Mouse (Mus musculus) neural tube, embryonic 11.5 days (tissue): ENCODE measurements around the gene Chrna4. TPM values are rescaled to one million over a fixed set of nuclear protein-coding genes. Genes with fewer than 3 reads are reported as not detected.
A peak's percentile ranks its signal among the peaks of the same experiment; 100 is the strongest.

Experiments used
- ATAC-seq: fragments of 200-750 bp; cut with Nextera tagmentation; 2 replicates; pipeline ENCODE4 v1.8.0; 2017; ENCODE audit warnings: moderate number of reproducible peaks, mild to moderate bottlenecking, moderate TSS enrichment, moderate library complexity; ENCODE audit not compliant: insufficient read depth, low FRiP score, low TSS enrichment
- DNase-seq: peaks from one replicate; pipeline ENCODE4 v3.0.0-alpha.2; 2015; ENCODE audit warnings: low spot score
- H3K27ac ChIP-seq: fragments of 300-500 bp; sonication (generic); 2 replicates; pipeline ENCODE4 v1.5.1; 2014; ENCODE audit warnings: low read depth, mild to moderate bottlenecking, low read length
- H3K27me3 ChIP-seq: fragments of 300-500 bp; sonication (generic); 2 replicates; pipeline ENCODE4 v1.6.1; 2014; ENCODE audit warnings: mild to moderate bottlenecking, low read length, mixed read lengths; ENCODE audit not compliant: control insufficient read depth, insufficient read depth
- H3K36me3 ChIP-seq: fragments of 300-500 bp; sonication (generic); 2 replicates; pipeline ENCODE4 v1.6.1; 2014; ENCODE audit warnings: mild to moderate bottlenecking, low read length, moderate library complexity, mixed read lengths; ENCODE audit not compliant: control insufficient read depth, insufficient read depth
- H3K4me1 ChIP-seq: fragments of 300-500 bp; sonication (generic); 2 replicates; pipeline ENCODE4 v1.6.1; 2014; ENCODE audit warnings: low read length, mixed read lengths; ENCODE audit not compliant: control insufficient read depth, insufficient read depth
- H3K4me2 ChIP-seq: fragments of 300-500 bp; sonication (generic); 2 replicates; pipeline ENCODE4 v1.6.1; 2014; ENCODE audit warnings: low read depth, mild to moderate bottlenecking, moderate library complexity
- H3K4me3 ChIP-seq: fragments of 300-500 bp; sonication (generic); 2 replicates; pipeline ENCODE4 v1.5.1; 2014; ENCODE audit warnings: low read depth, low read length
- H3K9ac ChIP-seq: fragments of 300-500 bp; sonication (generic); 2 replicates; pipeline ENCODE4 v1.6.1; 2014; ENCODE audit warnings: mild to moderate bottlenecking, low read length
- H3K9me3 ChIP-seq: fragments of 300-500 bp; sonication (generic); 2 replicates; pipeline ENCODE4 v1.6.1; 2016; ENCODE audit warnings: low read length; ENCODE audit not compliant: control insufficient read depth
- WGBS: fragments of 180-500 bp; shearing (Covaris S2); extraction: QIAGEN DNeasy Blood & Tissue Kit; methylation state at CpG from one replicate; pipeline ENCODE4 v1.1.7; 2014; 5-methylcytosine and 5-hydroxymethylcytosine counted together
- polyA plus RNA-seq: library from polyadenylated mRNA; unstranded; fragments of >200 nt; fragmentation: Nextera tagmentation; extraction: Ambion mirVana; gene quantifications from 2 replicates; pipeline ENCODE4 v1.2.1, GENCODE M21; 2014

Chrna4 gene
- polyA plus RNA-seq, 1 experiment from 2014 or later = 68.5 TPM

- Histone ChIP-seq H3K9me3 (no peaks in the 10 kb centered on the region), H3K4me3 (no peak overlapping the region)
- peak; percentile 87 for DNase-seq
These were observed 28.5 kb upstream of the Chrna4 start for GRCm38 (mm10) chr2:181071706-181072402.

GRCm38 (mm10) chr2:181070136-181070535 is 26.8 kb upstream of the Chrna4 start:
- H3K27ac ChIP-seq = no peak overlapping the region
- no peaks in the 10 kb centered on the region for H3K36me3 ChIP-seq
- no peaks in the 10 kb centered on the region for H3K9me3 ChIP-seq
- no peaks in the 10 kb centered on the region for H3K4me1 ChIP-seq
- 64% methylated on average over 7 of the region's 7 CpGs for WGBS
- H3K4me3 ChIP-seq = no peak overlapping the region
- no peak for DNase-seq
- no peak overlapping the region for H3K9ac ChIP-seq
- ATAC-seq = no peak
- H3K4me2 ChIP-seq = no peak overlapping the region
- no peaks in the 10 kb centered on the region for H3K27me3 ChIP-seq

More at GRCm38 (mm10) chr2:181071706-181072402, 28.5 kb upstream of the Chrna4 start:
- WGBS = 62% methylated on average over 7 of the region's 7 CpGs
- H3K4me1 ChIP-seq = no peaks in the 10 kb centered on the region
- no peak overlapping the region for H3K4me2 ChIP-seq
- no peaks in the 10 kb centered on the region for H3K36me3 ChIP-seq
- H3K27me3 ChIP-seq = no peaks in the 10 kb centered on the region
- peak; percentile 67 for ATAC-seq
- H3K27ac ChIP-seq = no peak overlapping the region
- no peak overlapping the region for H3K9ac ChIP-seq

GRCm38 (mm10) chr2:181068499-181068898 is 25.2 kb upstream of the Chrna4 start:
- H3K4me1 ChIP-seq = no peaks in the 10 kb centered on the region
- WGBS = 75% methylated on average over 5 of the region's 5 CpGs
- ATAC-seq (no peak), DNase-seq (no peak)
- no peak overlapping the region for H3K27ac ChIP-seq
- no peaks in the 10 kb centered on the region for H3K36me3 ChIP-seq
- H3K27me3 ChIP-seq = no peaks in the 10 kb centered on the region
- no peak overlapping the region for H3K4me3 ChIP-seq
- H3K4me2 ChIP-seq = no peak overlapping the region
- H3K9ac ChIP-seq = no peak overlapping the region
- H3K9me3 ChIP-seq = no peaks in the 10 kb centered on the region

GRCm38 (mm10) chr2:181065827-181066226 is 22.5 kb upstream of the Chrna4 start:
- ATAC-seq = no peak
- 68% methylated on average over 4 of the region's 4 CpGs for WGBS
- H3K36me3 ChIP-seq = no peaks in the 10 kb centered on the region
- H3K4me3 ChIP-seq = no peak overlapping the region
- H3K4me1 ChIP-seq = no peaks in the 10 kb centered on the region
- H3K27me3 ChIP-seq = no peaks in the 10 kb centered on the region
- DNase-seq = no peak
- H3K9ac ChIP-seq = no peak overlapping the region
- no peak overlapping the region for H3K4me2 ChIP-seq
- H3K9me3 ChIP-seq = no peaks in the 10 kb centered on the region
- H3K27ac ChIP-seq = no peak overlapping the region

GRCm38 (mm10) chr2:181060127-181060526 is 16.8 kb upstream of the Chrna4 start:
- H3K27ac ChIP-seq = no peak overlapping the region

GRCm38 (mm10) chr2:181058193-181058592 is 14.8 kb upstream of the Chrna4 start:
- H3K9ac ChIP-seq = no peak overlapping the region
- H3K27me3 ChIP-seq = no peaks in the 10 kb centered on the region
- no peak for DNase-seq
- H3K4me1 ChIP-seq = peaks cover 9% of the 10 kb centered on the region; the same call in 1 of the 2 replicates
- no peaks in the 10 kb centered on the region for H3K36me3 ChIP-seq
- H3K27ac ChIP-seq = peak overlapping the region; percentile 45; the same call in 1 of the 2 replicates
- peak; percentile 59 for ATAC-seq
- no peak overlapping the region for H3K4me2 ChIP-seq
- WGBS = 27% methylated on average over 3 of the region's 3 CpGs
- no peak overlapping the region for H3K4me3 ChIP-seq
- no peaks in the 10 kb centered on the region for H3K9me3 ChIP-seq

More at GRCm38 (mm10) chr2:181060127-181060526, 16.8 kb upstream of the Chrna4 start:
- peak; percentile 45; the same call in 1 of the 2 replicates for ATAC-seq
- Histone ChIP-seq H3K36me3 (no peaks in the 10 kb centered on the region), H3K9me3 (no peaks in the 10 kb centered on the region), H3K4me1 (peaks cover 9% of the 10 kb centered on the region; the same call in 1 of the 2 replicates), H3K9ac (no peak overlapping the region), H3K27me3 (no peaks in the 10 kb centered on the region), H3K4me3 (no peak overlapping the region), H3K4me2 (no peak overlapping the region)
- peak; percentile 86 for DNase-seq
- WGBS = 18% methylated on average over 5 of the region's 5 CpGs

GRCm38 (mm10) chr2:181057341-181057740 is 14.0 kb upstream of the Chrna4 start:
- ATAC-seq = no peak; the same call in 1 of the 2 replicates
- Histone ChIP-seq H3K9me3 (no peaks in the 10 kb centered on the region), H3K27ac (no peak overlapping the region), H3K36me3 (no peaks in the 10 kb centered on the region), H3K27me3 (no peaks in the 10 kb centered on the region), H3K4me3 (no peak overlapping the region), H3K4me1 (peaks cover 9% of the 10 kb centered on the region; the same call in 1 of the 2 replicates), H3K4me2 (no peak overlapping the region), H3K9ac (no peak overlapping the region)
- 36% methylated on average over 8 of the region's 8 CpGs for WGBS
- peak; percentile 51 for DNase-seq

GRCm38 (mm10) chr2:181052171-181052570 is 8.8 kb upstream of the Chrna4 start:
- no peak overlapping the region for H3K4me2 ChIP-seq
- WGBS = 84% methylated on average over 1 of the region's 1 CpGs

GRCm38 (mm10) chr2:181048986-181049385 is 5.6 kb upstream of the Chrna4 start:
- no peak overlapping the region for H3K4me3 ChIP-seq
- 83% methylated on average over 9 of the region's 9 CpGs for WGBS
- H3K9ac ChIP-seq = no peak overlapping the region
- H3K4me2 ChIP-seq = no peak overlapping the region
- H3K27ac ChIP-seq = no peak overlapping the region
- H3K27me3 ChIP-seq = no peaks in the 10 kb centered on the region
- ATAC-seq (no peak), DNase-seq (no peak)
- H3K4me1 ChIP-seq = peaks cover 5% of the 10 kb centered on the region; the same call in 1 of the 2 replicates
- H3K9me3 ChIP-seq = no peaks in the 10 kb centered on the region
- no peaks in the 10 kb centered on the region for H3K36me3 ChIP-seq

More at GRCm38 (mm10) chr2:181052171-181052570, 8.8 kb upstream of the Chrna4 start:
- Histone ChIP-seq H3K9ac (no peak overlapping the region), H3K36me3 (no peaks in the 10 kb centered on the region), H3K4me1 (no peaks in the 10 kb centered on the region), H3K4me3 (no peak overlapping the region), H3K9me3 (no peaks in the 10 kb centered on the region), H3K27me3 (no peaks in the 10 kb centered on the region), H3K27ac (no peak overlapping the region)
- no peak for DNase-seq
- no peak for ATAC-seq
